Mouse (Mus musculus) ES-E14 (cell line): ENCODE results near the gene H2-M3. TPM values are rescaled to one million over a fixed set of nuclear protein-coding genes. Genes with fewer than 3 reads are reported as not detected.

Experiments
- DNase-seq: peaks from one replicate; pipeline ENCODE4 v3.0.0-alpha.2; 2013; ENCODE audit warnings: low read depth, low spot score
- H3K27ac ChIP-seq: 2 replicates; pipeline ENCODE4 v1.5.1; 2012; ENCODE audit warnings: low read depth, mild to moderate bottlenecking, low read length, moderate library complexity, mixed read lengths; ENCODE audit not compliant: poor library complexity, insufficient read depth, severe bottlenecking
- H3K36me3 ChIP-seq: 2 replicates; pipeline ENCODE4 v1.6.1; 2012; ENCODE audit warnings: mild to moderate bottlenecking, low read length, moderate library complexity, mixed read lengths; ENCODE audit not compliant: control insufficient read depth, poor library complexity, insufficient read depth, severe bottlenecking
- H3K4me1 ChIP-seq, 2 experiments: fragments of 150-350 bp in 1 of 2; sonication (generic) in 1 of 2; 2 replicates each; pipeline ENCODE4 v1.6.1; 2012; ENCODE audit warnings: low read length in 2 of 2, mild to moderate bottlenecking in 1 of 2, mixed read lengths in 1 of 2; ENCODE audit not compliant: control insufficient read depth in 2 of 2, insufficient read depth in 2 of 2, poor library complexity in 1 of 2
- H3K4me3 ChIP-seq, 2 experiments: fragments of 150-350 bp in 1 of 2; sonication (generic) in 1 of 2; 2 replicates each; pipeline ENCODE4 v1.5.1; 2012; ENCODE audit warnings: low read length in 2 of 2, low read depth in 1 of 2, mild to moderate bottlenecking in 1 of 2, mixed read lengths in 1 of 2; ENCODE audit not compliant: insufficient read depth in 1 of 2, poor library complexity in 1 of 2, severe bottlenecking in 1 of 2
- H3K9ac ChIP-seq: 2 replicates; pipeline ENCODE4 v1.6.1; 2012; ENCODE audit warnings: low read depth, mild to moderate bottlenecking, low read length, mixed read lengths; ENCODE audit not compliant: poor library complexity, insufficient read depth, severe bottlenecking
- H3K9me3 ChIP-seq: fragments of 150-350 bp; sonication (generic); 2 replicates; pipeline ENCODE4 v1.6.1; 2012; ENCODE audit warnings: low read depth, mild to moderate bottlenecking, low read length; ENCODE audit not compliant: control insufficient read depth, insufficient read depth
- CHD2 ChIP-seq: IDR thresholded peaks from 2 replicates; pipeline ENCODE4 v1.6.1; 2014; ENCODE audit warnings: mild to moderate bottlenecking, low read depth, low read length, inconsistent platforms
- HCFC1 ChIP-seq: IDR thresholded peaks from 2 replicates; pipeline ENCODE4 v1.6.1; 2012; ENCODE audit warnings: low read length, inconsistent platforms, borderline replicate concordance; ENCODE audit not compliant: insufficient read depth
- MAFK ChIP-seq: IDR thresholded peaks from 2 replicates; pipeline ENCODE4 v1.6.1; 2014; ENCODE audit warnings: mild to moderate bottlenecking, low read depth, low read length, inconsistent platforms; ENCODE audit not compliant: insufficient read depth
- ZC3H11A ChIP-seq: IDR thresholded peaks from 2 replicates; pipeline ENCODE4 v1.6.1; 2012; ENCODE audit warnings: low read depth, mild to moderate bottlenecking, inconsistent platforms, low read length, borderline replicate concordance
- ZNF384 ChIP-seq: IDR thresholded peaks from 2 replicates; pipeline ENCODE4 v1.6.1; 2012; ENCODE audit warnings: low read depth, low read length, inconsistent platforms
- in situ Hi-C, 2 experiments: fragments of 600-800 bp; cut with MboI; formaldehyde crosslinking; loops; one replicate each; pipeline ENCODE4 v1.15.1; 2025; ENCODE audit warnings: low sequenced_read_pairs in 2 of 2, inconsistent platforms in 1 of 2; ENCODE audit not compliant: unreplicated experiment in 2 of 2
- total RNA-seq: library from RNA; depleted of rRNA; stranded (reverse); fragments of 300-350 nt; gene quantifications from 2 replicates; pipeline ENCODE4 v1.2.3, GENCODE M21; 2012

Gene H2-M3
- total RNA-seq, 1 experiment, result 3.5 TPM

DNA sequence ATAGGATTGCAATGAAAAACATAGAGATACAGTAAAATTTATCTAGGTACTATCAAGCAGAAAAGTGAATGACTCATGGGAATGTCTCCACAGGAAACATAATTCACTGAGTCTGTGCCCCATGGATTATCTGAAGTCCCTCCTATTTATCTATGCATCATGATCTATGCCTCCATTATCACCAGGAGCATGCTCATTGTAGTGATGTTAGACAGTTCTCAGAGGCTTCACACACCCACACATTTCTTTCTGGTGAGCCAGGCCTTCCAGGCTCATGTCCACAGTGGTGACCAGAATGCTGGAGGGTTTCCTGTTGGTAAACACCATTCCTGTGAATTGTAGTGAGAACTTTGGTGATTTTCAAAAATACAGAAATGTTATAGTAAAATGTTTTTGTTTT lies 6.6 kb downstream of the H2-M3 start:
- Histone ChIP-seq H3K27ac (no peak overlapping the region), H3K4me3 (no peak overlapping the region), H3K9ac (no peak overlapping the region), H3K4me1 (no peaks in the 10 kb centered on the region), H3K9me3 (no peaks in the 10 kb centered on the region), H3K36me3 (no peaks in the 10 kb centered on the region)
- in situ Hi-C loops, result no loop called here
- DNase-seq, result no peak
- TF ChIP-seq MAFK (no peak), CHD2 (no peak), HCFC1 (no peak), ZNF384 (no peak), ZC3H11A (no peak)

DNA sequence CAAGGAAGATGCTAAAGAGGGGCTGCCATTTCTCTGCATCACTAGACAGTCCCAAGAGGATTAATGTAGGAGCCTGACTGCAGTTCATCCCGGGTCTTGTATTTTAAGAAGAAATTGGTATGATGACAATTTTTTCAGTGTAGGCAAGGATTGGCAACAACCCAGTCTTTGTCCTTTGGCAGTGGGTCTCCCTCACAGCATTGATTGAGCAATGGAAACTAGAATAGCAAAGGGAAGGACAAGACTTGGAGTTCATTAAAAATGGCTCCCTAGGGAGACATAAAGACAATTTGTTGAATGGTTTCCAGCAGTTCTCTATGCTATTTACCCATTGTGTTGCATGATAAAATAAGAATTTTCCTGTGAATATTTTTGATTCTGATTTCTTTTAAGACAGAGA lies 10.3 kb downstream of the H2-M3 start:
- in situ Hi-C loops, result no loop called here
- H3K4me3 ChIP-seq, result no peak overlapping the region
- DNase-seq, result no peak

DNA sequence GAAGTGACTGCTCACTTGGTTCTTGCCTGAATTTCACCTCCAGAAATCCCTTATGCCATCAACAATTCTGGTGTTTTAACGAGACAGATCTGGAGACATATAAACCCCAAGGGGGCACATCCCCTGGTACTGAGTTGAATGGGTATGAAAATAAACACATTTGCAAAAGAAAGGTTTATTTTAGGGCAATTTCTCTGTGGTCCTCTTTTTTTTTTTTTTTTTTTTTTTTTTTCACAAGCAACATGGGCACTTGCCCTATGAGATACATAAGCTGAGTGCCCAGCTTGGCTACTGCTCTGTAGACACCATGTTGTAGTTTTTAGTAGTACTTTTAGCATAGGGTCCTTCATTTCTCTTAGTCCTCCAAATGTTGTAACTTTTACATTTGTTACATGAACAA lies 13.3 kb downstream of the H2-M3 start, which contains the start of gene Olfr99:
Olfr99 (minus strand) TSS at position 101 of the 400 bp plus-strand sequence.
- no peak within 1 kb of the TSS for H3K9ac ChIP-seq
- DNase-seq, result no peak
- H3K27ac ChIP-seq, result no peak within 1 kb of the TSS
- H3K4me3 ChIP-seq, result no peak within 1 kb of the TSS
- in situ Hi-C loops, result no loop called here
- TF ChIP-seq ZNF384, result no peak
- no peak for TF ChIP-seq HCFC1
- TF ChIP-seq ZC3H11A, result no peak
- no peak for TF ChIP-seq CHD2
- TF ChIP-seq MAFK, result no peak
- no peaks in the 10 kb centered on the region for H3K4me1 ChIP-seq
- no peaks in the 10 kb centered on the region for H3K9me3 ChIP-seq
- H3K36me3 ChIP-seq, result no peaks in the 10 kb centered on the region

More for the DNA sequence above, 10.3 kb downstream of the H2-M3 start:
- Histone ChIP-seq H3K9me3 (no peaks in the 10 kb centered on the region), H3K27ac (no peak overlapping the region), H3K4me1 (no peaks in the 10 kb centered on the region), H3K36me3 (no peaks in the 10 kb centered on the region), H3K9ac (no peak overlapping the region)
- TF ChIP-seq HCFC1, result no peak
- no peak for TF ChIP-seq CHD2
- TF ChIP-seq ZNF384, result no peak
- TF ChIP-seq MAFK, result no peak
- no peak for TF ChIP-seq ZC3H11A

DNA sequence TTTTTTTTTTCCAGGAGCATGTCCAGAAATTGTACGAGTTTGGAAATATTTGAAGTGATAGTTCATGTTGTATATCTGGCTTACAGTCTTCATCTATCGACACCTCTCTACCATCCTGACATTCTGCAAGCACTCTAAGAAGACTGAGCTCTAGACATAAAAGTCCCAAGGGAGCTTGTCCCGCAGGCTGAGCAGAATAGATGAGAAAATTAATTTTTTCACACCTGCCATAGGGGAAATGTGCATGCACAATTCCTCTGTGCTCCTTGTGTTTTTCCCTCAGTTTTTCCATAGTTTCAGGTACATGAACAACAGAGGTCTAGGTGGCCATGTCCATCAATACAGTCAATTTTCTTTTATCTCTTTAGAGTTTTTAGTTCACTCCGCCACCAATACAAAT lies 34.2 kb downstream of the H2-M3 start, which contains the start of gene Olfr101:
Olfr101 (minus strand) TSS at position 101 of the 400 bp plus-strand sequence.
- no peaks in the 10 kb centered on the region for H3K36me3 ChIP-seq
- H3K9me3 ChIP-seq, result no peaks in the 10 kb centered on the region
- H3K4me3 ChIP-seq, result no peak within 1 kb of the TSS
- no peaks in the 10 kb centered on the region for H3K4me1 ChIP-seq
- DNase-seq, result no peak
- in situ Hi-C loops, result loop anchor here in 1 of 2 experiments (25.0 kb wide), 1 partner anchor 1258 kb away; the partner anchor contains the start of gene Esp34
- H3K9ac ChIP-seq, result no peak within 1 kb of the TSS
- TF ChIP-seq ZNF384, result no peak
- no peak within 1 kb of the TSS for H3K27ac ChIP-seq

DNA sequence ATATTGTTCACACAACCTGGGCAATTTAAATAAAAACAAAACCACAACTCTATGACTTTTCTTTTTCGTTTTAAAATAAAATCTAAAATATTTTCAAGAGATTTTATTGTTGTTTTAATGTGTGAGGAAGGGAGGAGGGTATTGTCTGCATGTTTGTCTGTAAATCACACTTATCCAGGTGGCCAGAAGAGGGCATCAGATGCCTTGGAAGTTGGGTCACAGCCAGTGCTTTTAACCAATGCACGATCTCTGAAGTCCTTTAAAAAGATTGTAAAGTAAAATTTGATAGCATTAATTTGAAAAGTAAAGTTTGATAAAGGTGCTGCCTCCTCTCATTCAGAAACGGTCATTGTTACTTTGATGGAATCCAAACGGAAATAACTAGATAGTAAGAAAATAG lies 38.5 kb downstream of the H2-M3 start:
- Histone ChIP-seq H3K4me3 (no peak overlapping the region), H3K36me3 (no peaks in the 10 kb centered on the region), H3K9ac (no peak overlapping the region), H3K27ac (no peak overlapping the region), H3K9me3 (no peaks in the 10 kb centered on the region), H3K4me1 (no peaks in the 10 kb centered on the region)
- TF ChIP-seq ZC3H11A (0 out of 2 replicates have a peak, but pooled peaks have one; percentile 23), MAFK (no peak)
- in situ Hi-C loops, result loop anchor here in 1 of 2 experiments (25.0 kb wide), 1 partner anchor 1254 kb away; the partner anchor contains the start of gene Esp34
- DNase-seq, result peak; percentile 8
